Mouse (Mus musculus) ES-E14 (cell line): Measurements from ENCODE around the gene Slc35e4. TPM values are rescaled to one million over a fixed set of nuclear protein-coding genes. Genes with fewer than 3 reads are reported as not detected.
"Not testable (repeated sequence)": the region's sequence is repeated elsewhere in the genome, so short reads cannot be mapped to it uniquely, and the experiment has no call there.

Source experiments
- DNase-seq: peaks from one replicate; pipeline ENCODE4 v3.0.0-alpha.2; 2013; ENCODE audit warnings: low read depth, low spot score
- H3K27ac ChIP-seq: 2 replicates; pipeline ENCODE4 v1.5.1; 2012; ENCODE audit warnings: low read depth, mild to moderate bottlenecking, low read length, moderate library complexity, mixed read lengths; ENCODE audit not compliant: poor library complexity, insufficient read depth, severe bottlenecking
- H3K36me3 ChIP-seq: 2 replicates; pipeline ENCODE4 v1.6.1; 2012; ENCODE audit warnings: mild to moderate bottlenecking, low read length, moderate library complexity, mixed read lengths; ENCODE audit not compliant: control insufficient read depth, poor library complexity, insufficient read depth, severe bottlenecking
- H3K4me1 ChIP-seq, 2 experiments: fragments of 150-350 bp in 1 of 2; sonication (generic) in 1 of 2; 2 replicates each; pipeline ENCODE4 v1.6.1; 2012; ENCODE audit warnings: low read length in 2 of 2, mild to moderate bottlenecking in 1 of 2, mixed read lengths in 1 of 2; ENCODE audit not compliant: control insufficient read depth in 2 of 2, insufficient read depth in 2 of 2, poor library complexity in 1 of 2
- H3K4me3 ChIP-seq, 2 experiments: fragments of 150-350 bp in 1 of 2; sonication (generic) in 1 of 2; 2 replicates each; pipeline ENCODE4 v1.5.1; 2012; ENCODE audit warnings: low read length in 2 of 2, low read depth in 1 of 2, mild to moderate bottlenecking in 1 of 2, mixed read lengths in 1 of 2; ENCODE audit not compliant: insufficient read depth in 1 of 2, poor library complexity in 1 of 2, severe bottlenecking in 1 of 2
- H3K9ac ChIP-seq: 2 replicates; pipeline ENCODE4 v1.6.1; 2012; ENCODE audit warnings: low read depth, mild to moderate bottlenecking, low read length, mixed read lengths; ENCODE audit not compliant: poor library complexity, insufficient read depth, severe bottlenecking
- H3K9me3 ChIP-seq: fragments of 150-350 bp; sonication (generic); 2 replicates; pipeline ENCODE4 v1.6.1; 2012; ENCODE audit warnings: low read depth, mild to moderate bottlenecking, low read length; ENCODE audit not compliant: control insufficient read depth, insufficient read depth
- CHD2 ChIP-seq: IDR thresholded peaks from 2 replicates; pipeline ENCODE4 v1.6.1; 2014; ENCODE audit warnings: mild to moderate bottlenecking, low read depth, low read length, inconsistent platforms
- HCFC1 ChIP-seq: IDR thresholded peaks from 2 replicates; pipeline ENCODE4 v1.6.1; 2012; ENCODE audit warnings: low read length, inconsistent platforms, borderline replicate concordance; ENCODE audit not compliant: insufficient read depth
- MAFK ChIP-seq: IDR thresholded peaks from 2 replicates; pipeline ENCODE4 v1.6.1; 2014; ENCODE audit warnings: mild to moderate bottlenecking, low read depth, low read length, inconsistent platforms; ENCODE audit not compliant: insufficient read depth
- ZC3H11A ChIP-seq: IDR thresholded peaks from 2 replicates; pipeline ENCODE4 v1.6.1; 2012; ENCODE audit warnings: low read depth, mild to moderate bottlenecking, inconsistent platforms, low read length, borderline replicate concordance
- ZNF384 ChIP-seq: IDR thresholded peaks from 2 replicates; pipeline ENCODE4 v1.6.1; 2012; ENCODE audit warnings: low read depth, low read length, inconsistent platforms
- in situ Hi-C, 2 experiments: fragments of 600-800 bp; cut with MboI; formaldehyde crosslinking; loops; one replicate each; pipeline ENCODE4 v1.15.1; 2025; ENCODE audit warnings: low sequenced_read_pairs in 2 of 2, inconsistent platforms in 1 of 2; ENCODE audit not compliant: unreplicated experiment in 2 of 2
- total RNA-seq: library from RNA; depleted of rRNA; stranded (reverse); fragments of 300-350 nt; gene quantifications from 2 replicates; pipeline ENCODE4 v1.2.3, GENCODE M21; 2012

Gene Slc35e4
- total RNA-seq, 1 experiment, result 18.2 TPM

- peak overlapping the region; percentile 64 to 87 for H3K4me3 ChIP-seq
- H3K27ac ChIP-seq, result no peak overlapping the region
- H3K36me3 ChIP-seq, result no peaks in the 10 kb centered on the region
- TF ChIP-seq CHD2 (no peak), HCFC1 (0 out of 2 replicates have a peak, but pooled peaks have one; percentile 57)
- peak; percentile 75 for DNase-seq
- no peaks in the 10 kb centered on the region for H3K9me3 ChIP-seq
- peak overlapping the region; percentile 63 for H3K9ac ChIP-seq
- peaks cover 3 to 7% of the 10 kb centered on the region in 2 experiments; a peak in 2 of 4 replicates for H3K4me1 ChIP-seq
- in situ Hi-C loops, result no loop called here
These were observed 952 bp downstream of the Slc35e4 start for GRCm38 (mm10) chr11:3913316-3914108.

GRCm38 (mm10) chr11:3912875-3913271 lies 1.6 kb downstream of the Slc35e4 start:
- Histone ChIP-seq H3K9me3 (no peaks in the 10 kb centered on the region), H3K27ac (no peak overlapping the region), H3K36me3 (no peaks in the 10 kb centered on the region), H3K4me3 (peak overlapping the region; percentile 64 to 87), H3K4me1 (peaks cover 3 to 7% of the 10 kb centered on the region in 2 experiments; a peak in 2 of 4 replicates), H3K9ac (peak overlapping the region; percentile 63; the same call in 1 of the 2 replicates)
- no peak for DNase-seq
- in situ Hi-C loops, result no loop called here
- TF ChIP-seq CHD2 (no peak), MAFK (no peak), ZC3H11A (no peak)

DNA sequence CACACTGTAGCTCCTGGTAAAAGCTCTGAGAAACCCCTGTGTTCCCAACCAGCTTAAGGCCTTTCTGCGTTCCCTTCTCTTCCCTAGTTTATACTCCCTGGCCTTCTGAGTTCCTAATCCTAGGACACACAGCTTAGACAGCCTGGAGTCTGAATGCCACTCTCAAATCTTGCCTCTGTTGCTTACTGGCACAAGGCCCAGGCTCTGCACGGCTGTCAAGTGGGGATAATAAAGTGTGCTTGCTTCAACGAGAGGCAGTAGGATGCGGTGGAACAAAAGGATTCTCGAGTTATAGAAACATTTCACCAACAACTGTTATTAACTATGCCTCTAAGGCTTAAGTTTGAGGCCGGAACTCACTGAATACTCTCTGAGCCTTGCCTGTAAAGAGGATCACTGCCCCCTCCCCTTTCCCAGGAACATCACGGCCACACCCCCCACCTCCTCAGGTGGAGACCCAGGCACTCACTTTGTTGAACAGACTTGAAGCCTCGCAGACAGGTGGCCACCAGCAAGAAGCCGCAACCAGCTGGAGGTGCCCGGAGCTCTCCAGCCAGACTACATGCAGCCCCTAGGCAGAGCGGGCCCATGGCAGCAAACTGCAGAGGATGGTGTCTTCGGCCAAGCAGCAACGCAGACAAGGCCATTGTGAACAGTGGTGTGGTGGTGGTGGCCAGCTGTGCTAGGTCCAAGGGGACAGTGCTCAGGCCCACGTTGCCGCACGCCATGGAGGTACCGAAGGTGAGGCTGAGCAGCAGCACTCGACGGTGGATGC lies 2.2 kb downstream of the Slc35e4 start:
- Histone ChIP-seq H3K4me1 (peaks cover 3 to 7% of the 10 kb centered on the region in 2 experiments; a peak in 2 of 4 replicates), H3K4me3 (peak overlapping the region; percentile 64 to 87; a peak in 2 of 4 replicates), H3K36me3 (no peaks in the 10 kb centered on the region; the same call in 1 of the 2 replicates), H3K9me3 (no peaks in the 10 kb centered on the region), H3K9ac (no peak overlapping the region), H3K27ac (no peak overlapping the region)
- TF ChIP-seq CHD2 (no peak), ZNF384 (no peak), ZC3H11A (no peak), MAFK (no peak), HCFC1 (no peak)
- DNase-seq, result no peak
- in situ Hi-C loops, result no loop called here

DNA sequence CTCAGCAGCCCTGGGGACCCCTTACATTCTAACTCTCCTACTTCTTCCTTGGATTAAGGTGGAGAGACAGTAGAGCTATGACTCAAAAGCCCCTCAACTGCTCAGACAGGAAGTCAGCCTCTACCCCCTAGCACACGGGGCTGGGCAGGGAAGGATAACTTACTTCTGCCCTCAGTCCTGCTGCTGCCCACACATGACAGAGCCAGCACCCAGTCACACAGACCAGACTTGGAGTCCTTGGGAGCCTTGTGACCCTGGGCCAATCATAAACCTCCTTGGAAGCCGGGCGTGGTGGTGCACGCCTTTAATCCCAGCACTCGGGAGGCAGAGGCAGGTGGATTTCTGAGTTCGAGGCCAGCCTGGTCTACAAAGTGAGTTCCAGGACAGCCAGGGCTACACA lies 3.0 kb downstream of the Slc35e4 start:
- not testable (repeated sequence) for H3K4me3 ChIP-seq, H3K4me1 ChIP-seq, H3K9me3 ChIP-seq

More for the DNA sequence above, 3.0 kb downstream of the Slc35e4 start:
- H3K9ac ChIP-seq, H3K36me3 ChIP-seq, in situ Hi-C loops, DNase-seq, H3K27ac ChIP-seq: not testable (repeated sequence)
